13 mouse cellular contexts compared by ENCODE assay signal in the genomic region with DNA sequence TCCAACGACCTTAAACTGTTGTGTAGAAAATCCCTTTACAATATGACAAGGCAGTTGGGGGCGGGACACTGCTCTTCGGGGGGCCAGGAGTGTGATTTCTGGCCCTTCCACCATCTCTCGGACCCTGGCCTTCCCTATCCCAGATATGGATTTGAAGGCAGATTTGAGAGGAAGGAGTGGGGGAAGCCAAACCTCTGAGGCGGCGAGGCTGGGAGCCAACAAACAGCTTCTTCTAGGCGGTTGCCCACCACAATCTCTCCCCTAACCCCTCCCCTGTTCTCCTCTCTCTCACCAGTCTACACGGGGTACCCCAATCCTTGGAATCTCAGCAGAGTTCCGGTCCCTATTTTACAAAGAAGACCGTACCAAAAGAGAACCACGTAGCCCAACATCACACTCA. TPM values are rescaled to one million over a fixed set of nuclear protein-coding genes. Genes with fewer than 3 reads are reported as not detected.
DNase-seq lines count a peak whose midpoint lies in the region; ATAC-seq lines count a peak whose summit lies in the region.
"Had no signal": no experiment of that assay in that cellular context is flagged by ENCODE, and none has a peak within 500 bp of the region (broad histone marks: within the 10 kb centered on the region; RNA-seq: fewer than 3 reads in every experiment).

No protein-coding gene starts in this region.

- H3K27ac ChIP-seq in kidney, embryonic 15.5 days, result no peak overlapping the region
- H3K27ac ChIP-seq in embryonic facial prominence, embryonic 15.5 days (replicated peaks), result peak overlapping the region; percentile 39; the same call in 1 of the 2 replicates
- H3K27ac ChIP-seq in hindbrain, embryonic 16.5 days (ENCODE audit: low read depth, low read length), result no peak overlapping the region
- H3K27ac ChIP-seq in midbrain, embryonic 15.5 days, result no peak overlapping the region
- H3K27ac ChIP-seq: layer of hippocampus, adult 2 months had no signal

- 7% methylated on average over 11 of the region's 11 CpGs for WGBS in kidney, embryonic 15.5 days
- 4% methylated on average over 11 of the region's 11 CpGs for WGBS in embryonic facial prominence, embryonic 15.5 days
- 3% methylated on average over 11 of the region's 11 CpGs for WGBS in hindbrain, embryonic 16.5 days
- 4% methylated on average over 11 of the region's 11 CpGs for WGBS in midbrain, embryonic 15.5 days

- H3K4me2 ChIP-seq in kidney, embryonic 15.5 days, result peak overlapping the region; percentile 95
- peak overlapping the region; percentile 97 for H3K4me2 ChIP-seq in embryonic facial prominence, embryonic 15.5 days (replicated peaks)
- peak overlapping the region; percentile 92 for H3K4me2 ChIP-seq in hindbrain, embryonic 16.5 days (ENCODE audit: low read length)
- peak overlapping the region; percentile 95 for H3K4me2 ChIP-seq in midbrain, embryonic 15.5 days

- peaks cover 84% of the 10 kb centered on the region for H3K27me3 ChIP-seq in kidney, embryonic 15.5 days
- peaks cover 69% of the 10 kb centered on the region for H3K27me3 ChIP-seq in embryonic facial prominence, embryonic 15.5 days
- H3K27me3 ChIP-seq in hindbrain, embryonic 16.5 days (replicated peaks; ENCODE audit: control insufficient read depth, insufficient read depth, low read length), result peaks cover 40% of the 10 kb centered on the region
- peaks cover 73% of the 10 kb centered on the region for H3K27me3 ChIP-seq in midbrain, embryonic 15.5 days (replicated peaks)

- no peak for ATAC-seq in kidney, embryonic 15.5 days (replicated peaks; ENCODE audit: low FRiP score)
- 0 out of 2 replicates have a peak, but pooled peaks have one; percentile 0 for ATAC-seq in embryonic facial prominence, embryonic 15.5 days (ENCODE audit: insufficient number of reproducible peaks, low FRiP score, low TSS enrichment, low read depth)
- no peak for ATAC-seq in hindbrain, embryonic 16.5 days
- ATAC-seq in midbrain, embryonic 15.5 days (replicated peaks), result no peak
- ATAC-seq in activated CD4-positive, CD25-positive, alpha-beta regulatory T cell, adult 4 months, result no peak
- no peak for ATAC-seq in megakaryocyte, adult 5-6 weeks (ENCODE audit: poor library complexity, severe bottlenecking)

- H3K4me1 ChIP-seq in kidney, embryonic 15.5 days, result peaks cover 63% of the 10 kb centered on the region
- peaks cover 41% of the 10 kb centered on the region for H3K4me1 ChIP-seq in embryonic facial prominence, embryonic 15.5 days
- peaks cover 11% of the 10 kb centered on the region for H3K4me1 ChIP-seq in hindbrain, embryonic 16.5 days (ENCODE audit: control insufficient read depth, insufficient read depth, low read depth, low read length)
- H3K4me1 ChIP-seq in midbrain, embryonic 15.5 days, result peaks cover 21% of the 10 kb centered on the region

- no peaks in the 10 kb centered on the region for H3K9me3 ChIP-seq in kidney, embryonic 15.5 days (replicated peaks)
- H3K9me3 ChIP-seq in embryonic facial prominence, embryonic 15.5 days (replicated peaks), result no peaks in the 10 kb centered on the region
- no peaks in the 10 kb centered on the region for H3K9me3 ChIP-seq in hindbrain, embryonic 16.5 days (ENCODE audit: control insufficient read depth, low read length)
- no peaks in the 10 kb centered on the region for H3K9me3 ChIP-seq in midbrain, embryonic 15.5 days

- no peaks in the 10 kb centered on the region for H3K36me3 ChIP-seq in kidney, embryonic 15.5 days
- H3K36me3 ChIP-seq in embryonic facial prominence, embryonic 15.5 days, result no peaks in the 10 kb centered on the region
- no peaks in the 10 kb centered on the region for H3K36me3 ChIP-seq in hindbrain, embryonic 16.5 days (ENCODE audit: control insufficient read depth, insufficient read depth, low read length)
- no peaks in the 10 kb centered on the region for H3K36me3 ChIP-seq in midbrain, embryonic 15.5 days (replicated peaks)

- H3K9ac ChIP-seq in kidney, embryonic 15.5 days, result peak overlapping the region; percentile 56; the same call in 1 of the 2 replicates
- no peak overlapping the region; the same call in 1 of the 2 replicates for H3K9ac ChIP-seq in embryonic facial prominence, embryonic 15.5 days
- no peak overlapping the region for H3K9ac ChIP-seq in hindbrain, embryonic 16.5 days (ENCODE audit: low read depth, low read length)
- H3K9ac ChIP-seq in midbrain, embryonic 15.5 days, result no peak overlapping the region

- H3K4me3 ChIP-seq in kidney, embryonic 15.5 days (replicated peaks), result peak overlapping the region; percentile 54
- H3K4me3 ChIP-seq in embryonic facial prominence, embryonic 15.5 days (replicated peaks), result peak overlapping the region; percentile 52
- peak overlapping the region; percentile 64; the same call in 1 of the 2 replicates for H3K4me3 ChIP-seq in hindbrain, embryonic 16.5 days (ENCODE audit: low read length)
- peak overlapping the region; percentile 53 for H3K4me3 ChIP-seq in midbrain, embryonic 15.5 days
- H3K4me3 ChIP-seq: erythroblast, embryonic 14.5 days had no signal

- DNase-seq in kidney, postnatal 25 days, result no peak
- DNase-seq in yolk sac, embryonic 10.5 days (ENCODE audit: low spot score), result no peak

RNA-seq across cellular contexts. Expression of a gene that starts 3.8 kb away (rescaled TPM):
- polyA plus RNA-seq in kidney, embryonic 15.5 days (2015; fragmentation: Nextera tagmentation; extraction: Ambion mirVana), result 0.83 and 1.4 TPM in 2 replicates
- polyA plus RNA-seq in embryonic facial prominence, embryonic 15.5 days (2015; fragmentation: Nextera tagmentation; extraction: Ambion mirVana), result 0.23 and 0.49 TPM in 2 replicates
- polyA plus RNA-seq in hindbrain, embryonic 16.5 days (2015; fragmentation: Nextera tagmentation; extraction: Ambion mirVana), result 0.10 and 0.12 TPM in 2 replicates
- not detected in 2 replicates for polyA plus RNA-seq in midbrain, embryonic 15.5 days (2015; fragmentation: Nextera tagmentation; extraction: Ambion mirVana)
- not detected for polyA plus RNA-seq in activated CD4-positive, CD25-positive, alpha-beta regulatory T cell, adult 4 months (2017; shearing (Covaris generic))
- not detected in 2 replicates for total RNA-seq in megakaryocyte, adult 5-6 weeks (2015)
- total RNA-seq in megakaryocyte, adult 5-6 weeks (2017), result not detected in 2 replicates
- total RNA-seq: layer of hippocampus, adult 2 months; monocyte, adult 5-6 weeks had no signal
- polyA plus RNA-seq: erythroblast, embryonic 14.5 days had no signal

RNA-seq across cellular contexts. Expression of a gene that starts 21.0 kb away (rescaled TPM):
- not detected in 2 replicates for polyA plus RNA-seq in kidney, embryonic 15.5 days (2015; fragmentation: Nextera tagmentation; extraction: Ambion mirVana)
- polyA plus RNA-seq in embryonic facial prominence, embryonic 15.5 days (2015; fragmentation: Nextera tagmentation; extraction: Ambion mirVana), result not detected in 2 replicates
- not detected in 2 replicates for polyA plus RNA-seq in hindbrain, embryonic 16.5 days (2015; fragmentation: Nextera tagmentation; extraction: Ambion mirVana)
- not detected in 2 replicates for polyA plus RNA-seq in midbrain, embryonic 15.5 days (2015; fragmentation: Nextera tagmentation; extraction: Ambion mirVana)
- polyA plus RNA-seq in activated CD4-positive, CD25-positive, alpha-beta regulatory T cell, adult 4 months (2017; shearing (Covaris generic)), result not detected
- total RNA-seq in megakaryocyte, adult 5-6 weeks (2015), result not detected in 2 replicates
- total RNA-seq in megakaryocyte, adult 5-6 weeks (2017), result not detected in 2 replicates
- total RNA-seq: layer of hippocampus, adult 2 months had no signal
- polyA plus RNA-seq: brain, embryonic 14.5 days; erythroblast, embryonic 14.5 days; spleen, adult 2 months had no signal

RNA-seq across cellular contexts. Expression of a gene that starts 23.8 kb away (rescaled TPM):
- polyA plus RNA-seq in kidney, embryonic 15.5 days (2015; fragmentation: Nextera tagmentation; extraction: Ambion mirVana), result 32.8 and 33.8 TPM in 2 replicates
- 26.2 and 29.9 TPM in 2 replicates for polyA plus RNA-seq in embryonic facial prominence, embryonic 15.5 days (2015; fragmentation: Nextera tagmentation; extraction: Ambion mirVana)
- polyA plus RNA-seq in hindbrain, embryonic 16.5 days (2015; fragmentation: Nextera tagmentation; extraction: Ambion mirVana), result 32.1 and 33.4 TPM in 2 replicates
- 21.7 and 22.2 TPM in 2 replicates for polyA plus RNA-seq in midbrain, embryonic 15.5 days (2015; fragmentation: Nextera tagmentation; extraction: Ambion mirVana)
- 1 to 10 TPM; 1.3 to 1.9 TPM for polyA plus RNA-seq in activated CD4-positive, CD25-positive, alpha-beta regulatory T cell, adult 4 months (2017; shearing (Covaris generic))
- total RNA-seq in megakaryocyte, adult 5-6 weeks (2015), result 24.9 and 30.3 TPM in 2 replicates
- total RNA-seq in megakaryocyte, adult 5-6 weeks (2017), result 21.9 and 25.2 TPM in 2 replicates
